Mouse (Mus musculus) macrophage (primary cell): Measurements from ENCODE around the gene Steap1. TPM values are rescaled to one million over a fixed set of nuclear protein-coding genes. Genes with fewer than 3 reads are reported as not detected.

Experiments used
- H3K27ac ChIP-seq: fragments of 350-480 bp; formaldehyde crosslinking; 2 replicates; pipeline ENCODE4 v1.9.0; 2021
- H3K36me3 ChIP-seq: fragments of 350-480 bp; formaldehyde crosslinking; 2 replicates; pipeline ENCODE4 v1.9.0; 2021; ENCODE audit errors: inconsistent target
- H3K4me3 ChIP-seq: fragments of 350-480 bp; formaldehyde crosslinking; 2 replicates; pipeline ENCODE4 v1.9.0; 2021; ENCODE audit errors: inconsistent target
- H3K79me2 ChIP-seq: fragments of 350-480 bp; formaldehyde crosslinking; 2 replicates; pipeline ENCODE4 v1.9.0; 2021; ENCODE audit errors: inconsistent target
- WGBS: methylation state at CpG from one replicate; pipeline ENCODE4 v1.1.7; 2026; ENCODE audit warnings: inconsistent platforms; ENCODE audit not compliant: missing documents; 5-methylcytosine and 5-hydroxymethylcytosine counted together
- polyA plus RNA-seq: library from polyadenylated mRNA; stranded (reverse); fragments of 250-400 nt; gene quantifications from 3 replicates; pipeline ENCODE4 v1.2.4, GENCODE M21; 2018; ENCODE audit warnings: inconsistent platforms

Steap1 gene
- polyA plus RNA-seq, 1 experiment from 2014 or later: not detected

- H3K79me2 ChIP-seq: no peaks in the 10 kb centered on the region
- no peaks in the 10 kb centered on the region for H3K36me3 ChIP-seq
- H3K4me3 ChIP-seq: no peak overlapping the region
- H3K27ac ChIP-seq: no peak overlapping the region
- 74% methylated on average over 3 of the region's 3 CpGs for WGBS
Observed at GRCm38 (mm10) chr5:5698830-5699229, 50.3 kb downstream of the Steap1 start.

GRCm38 (mm10) chr5:5695401-5695942 is 53.7 kb downstream of the Steap1 start:
- H3K4me3 ChIP-seq: no peak overlapping the region
- H3K79me2 ChIP-seq: no peaks in the 10 kb centered on the region
- no peak overlapping the region for H3K27ac ChIP-seq
- 93% methylated on average over 5 of the region's 5 CpGs for WGBS
- no peaks in the 10 kb centered on the region for H3K36me3 ChIP-seq

GRCm38 (mm10) chr5:5693956-5694653 is 55.0 kb downstream of the Steap1 start, which contains the start of gene Steap2:
TSS of gene Steap2 (minus strand) at chr5:5694578.
- Histone ChIP-seq H3K36me3 (no peaks in the 10 kb centered on the region), H3K79me2 (no peaks in the 10 kb centered on the region), H3K27ac (no peak within 1 kb of the TSS), H3K4me3 (no peak within 1 kb of the TSS)
- 2% methylated on average over 66 of the region's 66 CpGs for WGBS

GRCm38 (mm10) chr5:5693541-5693955 is 55.6 kb downstream of the Steap1 start:
- no peak overlapping the region for H3K4me3 ChIP-seq
- no peak overlapping the region for H3K27ac ChIP-seq
- H3K79me2 ChIP-seq: no peaks in the 10 kb centered on the region
- WGBS: 1% methylated on average over 29 of the region's 29 CpGs
- no peaks in the 10 kb centered on the region for H3K36me3 ChIP-seq

- H3K27ac ChIP-seq: no peak overlapping the region
- no peaks in the 10 kb centered on the region for H3K36me3 ChIP-seq
- 90% methylated on average over 4 of the region's 4 CpGs for WGBS
- no peaks in the 10 kb centered on the region for H3K79me2 ChIP-seq
- H3K4me3 ChIP-seq: no peak overlapping the region
Observed at GRCm38 (mm10) chr5:5692167-5692738, 56.9 kb downstream of the Steap1 start.

GRCm38 (mm10) chr5:5688945-5689540 is 60.1 kb downstream of the Steap1 start:
- H3K36me3 ChIP-seq: no peaks in the 10 kb centered on the region
- H3K79me2 ChIP-seq: no peaks in the 10 kb centered on the region
- no peak overlapping the region for H3K4me3 ChIP-seq
- WGBS: 89% methylated on average over 8 of the region's 8 CpGs
- H3K27ac ChIP-seq: no peak overlapping the region

- Histone ChIP-seq H3K79me2 (no peaks in the 10 kb centered on the region), H3K4me3 (no peak overlapping the region), H3K27ac (no peak overlapping the region), H3K36me3 (no peaks in the 10 kb centered on the region)
- WGBS: 87% methylated on average over 6 of the region's 6 CpGs
Observed at GRCm38 (mm10) chr5:5688228-5688627, 60.9 kb downstream of the Steap1 start.

GRCm38 (mm10) chr5:5686973-5687372 is 62.2 kb downstream of the Steap1 start:
- H3K27ac ChIP-seq: no peak overlapping the region
- no peaks in the 10 kb centered on the region for H3K36me3 ChIP-seq
- no peaks in the 10 kb centered on the region for H3K79me2 ChIP-seq
- H3K4me3 ChIP-seq: no peak overlapping the region
- 69% methylated on average over 1 of the region's 1 CpGs for WGBS

Other genes starting within 250 kb of the Steap1 start
- 0.95 to 2.1 TPM (median 1.6 TPM) in 3 replicates for gene Cldn12, start 234.4 kb downstream of the Steap1 start, polyA plus RNA-seq
- gene Gtpbp10, start 189.8 kb downstream of the Steap1 start, polyA plus RNA-seq: 6.3 to 10.5 TPM (median 7.3 TPM) in 3 replicates
- not detected in 3 replicates for gene Gm8773, start 175.5 kb downstream of the Steap1 start, polyA plus RNA-seq
- gene Cfap69, start 85.1 kb downstream of the Steap1 start, polyA plus RNA-seq: not detected in 3 replicates
- not detected in 3 replicates for gene Steap2, start 54.7 kb downstream of the Steap1 start, polyA plus RNA-seq